Mouse (Mus musculus) right cerebral cortex, postnatal 14 days (tissue): ENCODE measurements around the gene B4galnt1.
"Not testable (repeated sequence)": the region's sequence is repeated elsewhere in the genome, so short reads cannot be mapped to it uniquely, and the experiment has no call there.

Experiments
- DNase-seq: peaks from one replicate; pipeline ENCODE4 v3.0.0; 2022

B4galnt1 gene

DNA sequence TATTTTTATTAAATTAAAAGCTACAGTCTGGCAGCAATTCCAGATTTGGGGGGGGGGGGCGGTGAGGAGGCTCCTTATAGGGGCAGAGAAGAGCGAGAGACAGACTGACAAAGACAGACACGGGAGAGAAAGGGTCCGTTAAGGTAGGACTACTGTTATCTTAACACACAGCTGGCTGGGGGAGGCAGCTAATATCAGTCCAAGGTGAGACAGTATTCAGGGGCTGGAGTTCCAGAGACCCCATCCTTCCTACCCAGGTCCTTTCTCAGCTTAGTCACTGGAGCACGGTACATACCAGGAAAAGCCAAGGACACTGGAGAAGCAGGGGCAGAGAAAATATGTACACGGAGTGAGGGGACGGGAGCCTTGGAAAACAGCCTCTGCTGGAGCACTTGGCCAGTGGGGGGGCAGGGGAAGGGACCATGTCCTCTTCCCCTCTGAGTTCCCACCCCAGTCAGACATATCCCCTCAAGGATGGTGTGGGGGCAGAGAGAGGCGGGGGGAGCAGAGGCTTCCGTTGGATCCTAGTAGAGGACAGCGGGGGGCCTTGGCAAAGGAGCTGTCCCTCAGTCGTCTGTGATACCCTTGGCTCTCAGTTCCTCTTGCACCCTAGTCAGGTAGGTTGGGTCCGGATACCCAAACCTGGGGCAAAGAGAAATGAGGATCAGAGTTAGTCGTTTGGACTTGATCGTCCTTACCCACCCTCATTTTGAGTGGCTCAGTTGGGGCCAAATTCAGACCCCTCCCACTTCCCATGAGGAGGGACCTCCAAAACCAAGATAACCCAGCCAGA, 25.6 kb downstream of the B4galnt1 start:
- no peak for DNase-seq

DNA sequence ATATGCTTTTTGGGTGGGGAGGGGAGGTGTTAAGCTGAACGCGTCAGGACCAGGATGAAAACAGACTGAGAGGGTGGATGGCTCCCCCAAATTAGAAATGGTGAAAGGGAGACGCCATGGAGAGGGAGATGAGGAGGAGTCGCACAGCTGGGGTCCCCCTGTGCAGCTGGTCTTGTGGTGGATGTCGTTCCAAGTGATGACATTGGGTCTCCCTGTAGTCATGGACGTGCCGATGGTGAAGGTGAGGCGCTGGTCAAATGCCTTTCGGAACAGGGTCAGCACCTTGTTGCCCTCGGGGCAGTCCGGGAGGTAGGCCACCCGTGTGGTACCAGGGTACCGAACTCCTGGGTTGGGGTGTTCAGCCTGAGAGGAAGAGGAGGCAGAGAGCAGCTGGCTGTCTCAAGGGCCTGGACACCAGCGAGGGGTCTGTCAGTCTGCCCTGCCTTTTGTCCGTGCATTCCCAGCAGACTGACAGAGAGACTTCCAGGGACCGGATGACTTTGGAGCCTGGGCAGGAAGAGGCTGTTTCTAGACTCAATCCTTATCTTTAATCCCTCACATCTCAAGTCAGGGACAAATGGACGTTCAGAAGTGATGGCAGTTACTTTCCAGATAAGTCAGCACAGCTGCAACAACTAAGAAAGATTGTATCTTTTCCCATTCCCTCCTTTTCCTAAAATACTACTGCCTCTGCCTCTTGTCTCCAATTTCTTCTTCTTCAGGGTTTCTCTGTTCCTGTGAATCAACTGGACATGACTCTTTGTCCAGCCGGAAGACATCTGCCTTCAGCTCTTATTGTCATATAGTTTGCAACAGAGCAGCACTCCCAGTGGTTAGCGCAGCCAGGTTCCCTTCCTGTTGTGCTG, 26.4 kb downstream of the B4galnt1 start:
- no peak for DNase-seq

DNA sequence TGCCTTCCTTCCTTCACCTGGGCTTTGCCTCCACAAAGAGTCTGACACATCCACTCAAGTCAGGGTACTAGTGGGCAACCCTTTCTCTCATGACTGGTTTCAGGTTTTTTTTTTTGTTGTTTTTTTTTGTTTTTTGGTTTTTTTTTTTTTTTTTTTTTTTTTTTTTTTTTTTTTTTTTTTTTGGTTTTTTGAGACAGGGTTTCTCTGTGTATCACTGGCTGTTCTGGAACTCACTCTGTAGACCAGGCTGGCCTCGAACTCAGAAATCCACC, 27.0 kb downstream of the B4galnt1 start:
- not testable (repeated sequence) for DNase-seq

DNA sequence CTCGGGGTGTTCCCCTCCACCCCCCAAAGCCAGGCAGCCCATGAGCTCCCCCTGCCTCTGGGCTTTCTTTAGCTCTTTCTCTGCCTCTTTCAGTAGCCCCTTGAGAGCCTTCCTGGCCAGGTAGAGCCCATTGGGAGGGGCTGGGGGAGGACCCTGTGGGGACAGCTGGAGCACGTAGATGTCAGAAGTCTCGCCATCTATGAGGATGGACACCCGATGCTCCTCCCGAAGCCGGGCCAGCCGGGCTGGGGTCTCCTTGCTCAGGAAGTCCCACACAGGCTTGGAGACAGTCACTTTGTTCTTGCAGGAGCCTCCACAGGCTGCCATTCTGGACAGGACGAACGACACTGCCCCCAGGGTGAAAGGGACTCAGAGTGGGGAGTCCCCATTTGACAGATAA, 28.0 kb downstream of the B4galnt1 start:
- DNase-seq: no peak

DNA sequence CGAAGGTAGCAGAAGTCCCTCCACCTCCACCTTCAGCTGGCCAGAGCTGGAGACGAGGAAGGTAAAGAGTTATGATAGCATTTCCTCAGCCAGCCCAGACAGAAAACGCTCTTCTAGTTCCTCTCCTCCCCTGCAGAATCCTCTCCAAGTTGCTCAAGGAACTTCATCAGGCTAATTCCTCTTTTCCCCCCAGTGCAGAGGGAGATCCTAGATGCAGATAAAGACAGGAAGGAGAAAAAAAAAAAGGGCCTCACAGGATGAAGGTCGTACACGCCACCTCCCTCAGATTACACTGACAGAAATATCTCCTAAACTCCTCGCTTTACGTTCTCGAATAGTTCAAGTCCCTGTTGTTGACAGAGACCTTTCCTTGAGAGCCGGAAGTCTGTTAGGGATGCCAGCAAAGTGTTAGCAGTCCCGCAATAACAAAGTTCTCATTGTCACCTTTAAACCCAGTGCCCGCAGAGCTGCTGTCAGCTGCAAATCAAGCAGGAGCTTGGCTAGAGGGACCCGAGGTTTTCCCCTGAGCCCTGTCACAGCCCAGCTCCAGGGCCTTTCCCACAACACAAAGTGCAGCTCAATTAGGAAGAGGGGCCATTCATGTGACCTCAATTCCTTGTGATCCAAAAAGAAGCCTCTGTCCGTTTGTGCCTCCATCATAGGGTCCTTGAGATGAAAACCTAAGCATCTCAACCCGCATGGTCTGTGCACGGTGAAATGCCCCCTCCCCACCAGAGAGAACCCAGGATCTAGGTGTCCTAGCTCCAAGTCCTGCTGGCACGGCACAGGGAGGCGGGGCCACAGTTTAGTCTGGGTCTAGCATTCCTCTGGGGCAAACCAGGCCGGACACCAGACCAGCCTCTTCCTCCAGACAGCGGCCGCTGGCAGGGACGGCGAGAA, 29.7 kb downstream of the B4galnt1 start:
- DNase-seq: no peak

DNA sequence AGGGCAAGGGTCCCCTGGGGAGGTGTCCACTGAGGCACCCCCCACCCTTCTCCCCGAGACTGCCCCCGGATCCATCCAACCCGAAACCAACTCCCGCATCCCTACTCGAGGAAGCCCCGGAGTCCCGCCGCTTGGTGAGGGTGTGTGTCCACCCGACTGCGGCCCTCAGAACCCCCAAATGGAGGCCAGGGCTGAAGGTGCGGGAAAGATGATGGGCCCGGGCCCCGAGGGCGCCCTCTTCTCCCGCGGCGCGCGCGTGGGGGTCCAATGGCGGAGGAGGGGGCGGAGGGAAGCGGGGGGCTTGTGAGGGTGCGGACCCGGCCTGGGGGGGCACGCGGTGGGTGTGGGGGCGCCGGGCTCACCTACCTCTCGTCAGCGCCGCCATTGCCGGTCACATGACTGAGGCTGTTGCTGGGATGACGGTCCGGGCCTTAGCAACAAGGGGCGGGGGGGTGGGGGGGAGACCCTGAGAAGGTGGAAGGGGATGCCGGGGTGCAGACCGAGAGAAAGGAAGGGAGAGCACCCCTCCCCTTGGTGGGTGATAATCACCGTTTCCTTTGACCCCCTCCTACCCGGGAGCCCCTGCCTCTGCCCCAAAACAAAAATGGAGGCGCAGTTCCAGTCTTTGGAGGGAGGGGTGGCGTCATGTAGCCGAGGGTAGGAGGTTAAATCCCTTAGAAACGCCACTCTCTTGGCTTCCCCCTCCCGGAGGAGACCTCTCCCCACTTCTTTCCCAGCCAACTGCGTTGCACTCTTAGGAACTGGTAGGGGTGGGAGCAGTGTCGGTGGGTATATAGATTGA, 30.5 kb downstream of the B4galnt1 start, which contains the start of gene Dtx3:
Gene Dtx3 (minus strand): TSS at position 401 of the 802 bp plus-strand sequence.
- DNase-seq: peak; percentile 58

DNA sequence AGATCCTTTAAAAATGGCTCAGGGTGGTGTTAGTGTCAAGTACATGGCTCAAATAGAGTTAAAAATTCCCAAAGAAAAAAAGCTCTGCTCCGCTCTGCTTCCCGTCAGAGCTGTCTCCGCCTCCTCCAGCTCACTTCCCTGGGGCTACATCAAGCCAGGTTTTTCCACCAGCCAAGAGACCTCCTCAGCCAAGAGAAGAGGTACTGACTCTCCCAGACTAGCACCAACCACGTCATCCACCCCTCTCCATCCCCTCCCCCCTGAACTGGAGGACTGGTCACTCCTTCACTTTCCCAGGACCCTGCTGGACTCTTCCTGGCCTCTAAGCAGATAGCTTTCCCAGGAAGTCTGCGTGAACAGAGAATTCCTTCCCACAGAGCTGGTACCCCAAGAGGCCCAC, 31.4 kb downstream of the B4galnt1 start:
- DNase-seq: no peak

DNA sequence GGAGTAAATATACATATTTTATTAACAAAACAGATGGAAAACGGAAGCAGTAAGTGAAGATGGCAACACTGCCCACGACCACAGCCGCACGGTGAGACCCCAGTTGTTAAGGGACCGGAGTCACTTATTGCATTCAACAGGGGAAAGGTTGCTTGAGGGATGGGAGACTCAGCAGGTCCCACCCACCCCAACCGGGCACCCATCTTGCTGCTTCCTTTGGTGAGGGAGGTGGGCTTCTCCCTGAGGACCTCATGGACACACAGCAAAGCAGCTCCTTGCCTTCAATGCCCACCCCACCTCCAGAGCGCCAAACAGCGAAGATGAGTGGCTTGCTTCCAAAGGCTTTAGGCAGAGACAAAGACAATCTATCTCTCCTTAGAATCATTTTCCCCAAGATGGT, 32.1 kb downstream of the B4galnt1 start:
- DNase-seq: no peak

DNA sequence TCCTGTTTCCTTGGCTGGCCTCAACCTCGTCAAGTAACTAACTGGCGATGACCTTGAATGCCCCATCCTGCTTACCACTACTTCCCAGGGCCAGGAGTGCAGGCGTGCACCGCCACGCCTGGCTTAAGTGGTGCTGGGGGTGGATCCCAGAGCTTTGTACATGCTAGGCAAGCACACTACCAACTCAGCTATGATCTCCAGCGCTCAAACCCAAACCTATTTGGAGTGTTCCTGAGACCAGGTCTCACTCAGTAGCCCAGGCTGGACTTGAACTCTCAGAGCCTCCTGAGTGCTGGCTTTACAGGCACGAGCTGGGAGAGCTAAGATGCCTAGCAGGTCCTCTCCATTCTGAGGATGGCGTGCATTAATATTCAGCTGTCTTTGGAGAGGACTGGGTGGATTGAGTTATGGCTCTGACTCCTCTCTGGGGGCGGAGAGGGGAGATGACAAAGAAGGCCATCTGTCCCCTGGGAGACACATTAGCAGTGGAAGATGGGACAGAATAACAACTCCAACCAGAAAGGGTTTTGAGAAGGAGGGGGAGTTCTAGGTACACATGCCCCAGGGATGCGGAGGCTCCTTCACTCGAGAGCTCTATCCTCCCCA, 32.6 kb downstream of the B4galnt1 start:
- no peak for DNase-seq

DNA sequence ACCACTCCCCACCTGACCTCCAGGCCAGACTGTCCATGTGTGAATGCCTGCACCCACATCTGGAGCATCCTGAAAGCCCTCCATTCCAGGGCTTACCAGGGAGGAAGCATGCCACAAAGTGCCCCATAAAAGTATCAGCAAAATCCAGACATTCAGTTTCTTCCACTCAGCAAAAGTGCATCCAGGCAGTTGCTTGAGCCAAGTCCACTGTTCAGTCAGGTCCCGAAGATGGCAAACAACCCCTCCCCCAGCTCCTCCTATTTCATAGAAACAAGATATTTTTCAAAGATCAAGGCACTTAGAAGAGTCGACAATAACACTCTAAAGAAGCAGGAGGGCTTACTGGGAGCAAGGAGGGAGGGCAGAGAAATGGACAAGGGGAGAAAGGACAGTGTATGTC, 33.5 kb downstream of the B4galnt1 start:
- no peak for DNase-seq

DNA sequence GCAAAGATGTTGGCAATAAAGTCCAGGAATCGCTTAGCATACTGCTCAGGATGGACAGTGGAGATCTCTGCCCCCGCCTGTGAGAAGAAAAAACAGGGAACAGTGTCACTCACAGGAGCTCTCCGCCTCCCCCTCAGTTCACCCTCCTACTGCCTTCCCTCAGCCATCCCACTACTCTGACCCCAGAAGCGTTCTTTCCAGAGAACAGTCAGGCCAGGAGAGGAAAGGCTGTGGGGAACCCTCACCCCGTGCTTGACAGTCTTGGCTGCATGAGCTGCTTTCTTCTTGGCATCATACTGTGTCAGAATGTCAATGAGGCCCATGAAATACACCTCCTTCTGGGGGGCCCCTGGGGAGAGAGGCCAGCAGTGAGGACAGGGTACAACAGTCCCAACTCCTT, 34.0 kb downstream of the B4galnt1 start:
- no peak for DNase-seq

DNA sequence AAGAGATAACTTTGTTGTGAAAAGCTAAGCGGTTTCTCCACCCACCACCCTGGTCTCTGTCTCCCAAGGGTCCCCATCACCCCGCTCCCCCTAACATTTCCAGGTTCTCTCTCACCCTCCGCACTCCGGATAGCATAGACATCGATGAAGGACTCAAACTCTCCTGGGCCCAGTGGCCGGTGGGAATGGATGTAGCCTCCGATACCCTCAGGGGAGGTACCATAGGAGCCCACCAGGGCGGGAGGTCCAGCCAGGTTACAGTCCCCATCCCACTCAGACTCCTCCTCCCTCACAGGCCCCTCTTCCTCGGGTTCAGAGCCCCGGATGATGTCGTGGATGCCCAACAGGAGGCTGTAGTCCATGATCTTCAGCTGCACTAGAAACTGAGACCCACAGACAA, 34.4 kb downstream of the B4galnt1 start:
- DNase-seq: no peak

DNA sequence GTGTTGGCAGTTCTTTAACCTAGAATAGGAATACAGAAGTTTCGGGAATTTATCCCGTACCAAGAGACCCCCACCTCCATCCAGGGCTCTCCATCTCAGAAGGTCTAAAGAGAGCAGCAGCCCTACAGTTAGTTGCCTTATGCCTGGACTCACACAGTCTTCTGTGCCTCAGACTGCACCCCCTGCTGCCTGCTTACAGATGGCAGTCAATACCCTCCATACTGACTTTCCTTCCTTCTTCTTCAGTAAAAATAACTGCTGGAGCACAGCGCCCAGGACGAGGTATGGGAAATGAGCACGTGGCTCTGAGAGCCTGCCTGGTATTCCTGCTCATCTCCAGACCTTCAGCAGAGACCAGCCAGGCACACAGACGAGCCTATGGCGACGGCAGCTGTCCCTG, 35.3 kb downstream of the B4galnt1 start:
- no peak for DNase-seq

DNA sequence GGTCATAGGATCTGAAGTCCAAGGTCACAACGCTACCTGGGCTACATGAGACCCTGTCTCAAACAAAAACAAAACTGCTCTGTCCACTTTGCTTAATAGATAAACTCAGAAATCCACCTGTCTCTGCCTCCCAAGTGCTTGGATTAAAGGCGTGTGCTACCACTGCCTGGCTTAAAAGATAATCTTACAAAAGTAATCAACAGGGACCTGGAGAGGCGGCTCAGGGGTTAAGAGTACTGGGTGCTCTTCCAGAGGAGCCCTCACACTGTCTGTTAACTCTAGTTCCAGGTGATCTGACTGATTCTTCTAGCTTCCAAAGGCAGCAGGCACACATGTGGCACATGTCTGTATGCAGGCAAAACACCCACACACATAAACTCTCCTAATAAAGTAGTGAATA, 38.1 kb downstream of the B4galnt1 start:
- no peak for DNase-seq

DNA sequence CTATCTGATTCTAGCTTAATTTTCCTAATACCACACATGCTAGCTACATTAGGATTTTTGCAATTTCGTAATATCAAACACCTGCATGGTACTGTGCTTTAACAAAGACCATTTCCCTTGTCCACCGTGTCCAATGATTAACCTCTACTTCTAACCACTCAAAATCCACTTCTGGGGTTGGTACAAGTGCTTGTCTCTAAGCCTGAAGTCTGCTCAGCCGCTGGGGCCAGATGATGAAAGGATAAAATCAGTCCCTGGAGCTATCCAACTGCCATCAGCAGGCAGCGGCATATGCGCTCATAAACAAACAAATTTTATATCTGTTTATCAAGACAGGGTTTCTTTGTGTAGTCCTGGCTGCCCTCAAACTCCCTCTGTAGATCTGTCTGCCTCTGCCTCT, 39.6 kb downstream of the B4galnt1 start:
- no peak for DNase-seq

DNA sequence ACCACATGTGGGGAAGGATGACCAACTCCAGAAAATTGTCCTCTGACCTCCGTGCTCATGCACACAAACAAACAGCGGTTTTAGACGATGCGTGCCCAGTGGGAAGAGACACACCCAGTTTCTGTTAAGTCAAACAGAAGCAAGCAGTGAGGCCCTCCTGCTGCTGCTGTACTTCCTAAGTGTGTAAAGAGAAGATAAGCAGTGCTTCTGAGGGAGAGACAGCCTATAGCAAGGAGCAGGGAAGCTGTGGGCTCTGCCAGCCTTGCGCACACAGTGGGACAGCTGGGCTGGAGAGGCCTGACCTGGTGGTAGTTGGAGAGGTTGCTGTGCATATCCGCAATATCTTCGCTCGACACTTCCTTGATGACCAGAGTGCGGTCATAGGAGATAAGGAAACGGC, 40.3 kb downstream of the B4galnt1 start:
- DNase-seq: no peak

DNA sequence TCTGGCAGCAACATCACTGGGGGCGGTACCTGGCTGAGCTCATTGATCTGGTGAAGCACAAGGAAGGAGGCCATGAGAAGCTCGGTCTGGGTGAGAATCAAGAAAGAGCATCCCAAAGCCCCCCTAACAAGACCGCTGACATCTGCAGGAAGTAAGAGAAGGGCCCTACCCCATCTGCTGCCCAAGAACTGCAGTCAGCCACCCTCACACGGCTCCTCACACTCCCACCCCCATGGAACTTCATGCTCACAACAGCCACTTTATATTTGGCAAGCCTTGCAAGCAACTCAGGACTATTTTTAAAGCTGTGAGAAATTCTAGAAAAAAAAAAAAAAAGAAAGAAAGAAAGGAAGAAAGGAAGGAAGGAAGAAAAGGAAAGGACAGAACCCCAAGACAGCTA, 43.9 kb downstream of the B4galnt1 start:
- DNase-seq: no peak

DNA sequence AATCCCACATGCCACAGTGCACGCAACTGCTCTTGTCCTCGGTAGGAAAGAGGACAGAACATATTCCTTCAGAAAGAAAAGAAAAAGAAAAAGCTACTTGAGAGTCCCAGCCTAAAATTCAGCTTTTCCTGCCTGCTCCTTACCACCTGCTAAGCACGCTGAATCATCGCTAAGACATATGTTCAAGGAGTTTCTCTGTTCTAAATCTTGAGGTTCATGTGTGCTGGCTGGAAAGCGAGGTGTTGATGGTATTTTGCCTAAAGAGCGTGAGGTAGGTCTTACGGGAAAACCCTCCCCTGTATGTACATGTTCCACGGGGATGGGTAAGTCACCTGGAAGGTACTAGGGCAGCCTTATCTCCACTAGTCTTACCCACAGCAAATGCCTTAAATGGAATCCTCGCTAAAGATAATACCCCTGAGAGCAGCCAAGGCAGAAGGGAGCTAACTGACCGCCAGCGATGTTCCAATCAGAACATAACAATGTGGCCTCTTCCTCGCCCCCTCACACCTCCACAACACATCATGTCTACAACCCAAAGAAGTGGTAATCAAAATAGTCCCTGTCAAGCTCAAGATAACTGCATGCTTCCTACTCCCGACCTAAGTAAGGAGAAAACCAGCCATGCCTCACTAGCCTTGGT, 45.0 kb downstream of the B4galnt1 start:
- no peak for DNase-seq

DNA sequence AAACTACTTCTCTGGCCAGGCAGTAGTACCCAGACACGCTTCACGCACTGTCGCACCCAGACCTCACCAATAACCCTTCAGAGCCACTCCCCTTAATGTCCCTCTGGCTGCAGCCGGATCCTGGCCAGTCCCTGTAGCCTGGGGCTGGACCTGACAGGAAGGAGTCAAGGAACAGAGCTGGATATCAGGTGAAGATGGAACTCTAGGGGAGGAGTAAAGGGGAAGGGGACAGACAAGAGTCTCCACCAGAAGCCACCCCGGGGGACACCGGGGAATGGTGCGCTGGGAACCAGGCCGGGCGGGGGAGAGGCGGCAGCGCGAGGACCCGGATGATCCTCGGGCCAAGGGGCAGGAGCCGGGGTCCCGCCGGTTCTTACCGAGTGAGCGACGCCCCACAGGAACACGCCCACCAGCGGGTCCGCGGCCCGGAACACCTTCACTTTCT, 46.0 kb downstream of the B4galnt1 start:
- no peak for DNase-seq

DNA sequence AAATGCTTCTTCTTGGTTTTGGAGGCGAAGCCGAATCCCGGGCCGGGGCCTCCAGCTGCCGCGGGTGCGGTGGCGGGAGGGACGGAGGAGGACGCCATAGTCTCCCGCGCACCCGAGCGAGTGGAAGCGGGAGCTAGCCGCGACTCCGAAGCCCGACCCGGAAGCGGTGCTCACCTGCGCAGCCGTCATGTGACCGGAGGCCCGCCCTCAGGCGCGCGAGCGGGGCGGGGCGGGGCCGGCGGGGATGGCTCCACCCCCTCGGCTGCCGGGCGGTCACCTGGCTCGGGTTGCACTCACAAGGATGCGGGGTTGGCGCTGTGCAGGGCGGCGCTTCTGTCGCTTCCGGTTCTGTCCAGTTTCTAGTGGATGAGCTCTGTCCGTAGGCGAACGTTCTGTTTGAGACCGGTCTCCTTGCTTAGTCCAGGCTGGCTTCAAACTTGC, 46.4 kb downstream of the B4galnt1 start, which contains the start of gene Pip4k2c:
Gene Pip4k2c (minus strand): TSS at position 172 of the 441 bp plus-strand sequence.
- peak; percentile 87 for DNase-seq

DNA sequence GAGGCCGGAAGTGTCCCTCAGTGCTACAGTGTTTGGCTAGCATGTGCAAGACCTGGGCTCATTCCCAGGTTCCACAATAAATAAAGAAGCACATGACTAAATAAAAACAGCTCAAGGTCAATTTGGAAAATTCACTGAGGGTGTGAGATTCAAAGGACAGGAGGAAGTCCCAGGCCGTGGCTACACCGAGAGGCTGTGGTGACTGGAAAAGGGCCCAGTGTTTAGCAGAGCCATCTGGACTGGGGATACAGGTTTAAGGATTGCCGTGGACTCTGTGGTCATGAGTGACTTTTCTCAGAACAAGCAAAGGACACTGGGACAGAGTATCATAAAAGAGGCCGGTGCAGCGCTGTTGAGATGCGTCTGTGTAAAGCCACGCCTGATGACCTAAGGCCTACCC, 48.2 kb downstream of the B4galnt1 start:
- no peak for DNase-seq
